Mouse (Mus musculus) gastrocnemius, adult 18-20 months (tissue): ENCODE results near the gene Elmo1. TPM values are rescaled to one million over a fixed set of nuclear protein-coding genes. Genes with fewer than 3 reads are reported as not detected.

Experiments used
- DNase-seq: peaks from one replicate; pipeline ENCODE4 v3.0.0; 2021; ENCODE audit warnings: low spot score
- total RNA-seq, 2 experiments: library from RNA; stranded (reverse); gene quantifications; 2 replicates each; pipeline ENCODE4 v1.2.3; 2021

The Elmo1 gene
- total RNA-seq, 2 experiments from 2014 or later = 2.0 to 2.7 TPM

DNA sequence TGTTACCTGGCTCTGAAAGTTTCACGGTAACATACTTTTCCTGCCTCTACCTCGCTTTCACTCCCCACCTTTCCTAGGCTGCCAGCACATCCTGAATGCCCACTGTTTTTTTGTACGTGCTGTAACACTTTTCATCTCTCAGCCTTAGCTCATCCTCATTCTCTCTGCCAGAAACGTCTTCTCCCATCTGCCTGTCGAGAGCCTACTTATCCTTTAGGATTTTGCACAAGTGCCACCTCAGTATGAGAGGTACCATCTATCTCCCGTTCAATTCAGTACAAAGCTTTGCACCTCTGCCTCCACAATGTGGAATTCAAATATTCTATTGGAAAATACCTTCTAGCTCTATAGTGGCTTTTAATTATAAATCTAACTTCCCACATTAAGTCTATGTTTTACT, 369.7 kb downstream of the Elmo1 start:
- no peak for DNase-seq

DNA sequence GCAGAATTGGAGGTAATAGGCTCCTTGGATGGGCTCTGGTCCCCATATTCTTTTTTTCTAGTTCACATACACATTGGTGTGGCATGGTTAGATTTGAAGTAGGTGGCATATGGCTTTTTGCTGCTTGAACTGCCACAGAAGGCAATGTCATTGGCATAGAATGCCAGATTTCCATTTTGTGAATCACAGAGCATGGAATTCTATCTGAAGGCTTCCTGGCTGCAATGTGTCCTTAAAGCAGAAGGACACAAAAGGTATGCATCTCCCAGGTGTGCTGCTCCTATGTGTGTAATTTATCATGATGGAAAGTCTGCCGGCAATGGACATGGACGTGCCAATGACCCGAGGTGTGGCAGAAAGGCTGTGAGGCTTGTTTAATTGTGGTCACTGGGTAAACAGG, 371.2 kb downstream of the Elmo1 start:
- no peak for DNase-seq

DNA sequence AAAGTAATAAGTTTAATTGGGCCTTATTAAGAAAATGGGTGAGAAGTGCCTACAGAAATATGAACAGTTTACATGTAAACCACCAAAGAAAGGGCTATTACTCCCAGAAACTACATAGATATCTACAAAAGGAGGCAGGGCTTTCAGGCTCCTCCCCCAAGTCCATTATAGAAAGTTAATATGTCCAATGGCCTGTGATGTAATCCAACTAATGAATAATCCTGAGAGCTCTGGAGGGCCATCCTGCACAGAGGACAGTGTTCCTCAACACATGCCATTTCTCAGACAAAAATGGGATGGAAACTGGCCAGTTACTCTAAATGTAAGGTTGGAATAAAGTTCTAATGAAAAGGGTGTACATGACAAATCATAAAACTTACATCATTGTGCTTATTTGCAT, 373.8 kb downstream of the Elmo1 start:
- no peak for DNase-seq

DNA sequence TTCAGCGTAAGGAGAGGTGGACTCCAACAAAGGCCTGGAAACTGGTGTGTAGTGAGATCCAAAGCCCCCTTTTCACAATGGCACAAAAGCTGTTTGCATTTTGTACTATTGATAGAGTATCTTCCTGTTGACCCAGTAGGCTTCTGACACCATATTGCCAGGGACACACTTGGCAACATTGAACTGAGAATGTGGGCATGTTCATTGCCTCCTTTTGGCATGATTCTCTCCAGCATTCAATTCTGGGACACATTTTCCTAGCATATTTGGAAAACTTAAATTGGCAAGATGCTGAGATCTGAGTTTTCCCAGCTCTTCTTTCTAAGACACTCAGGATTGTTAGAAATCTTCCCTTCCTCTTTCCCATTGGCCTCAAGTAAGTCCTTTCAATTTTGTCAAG, 377.0 kb downstream of the Elmo1 start:
- no peak for DNase-seq

DNA sequence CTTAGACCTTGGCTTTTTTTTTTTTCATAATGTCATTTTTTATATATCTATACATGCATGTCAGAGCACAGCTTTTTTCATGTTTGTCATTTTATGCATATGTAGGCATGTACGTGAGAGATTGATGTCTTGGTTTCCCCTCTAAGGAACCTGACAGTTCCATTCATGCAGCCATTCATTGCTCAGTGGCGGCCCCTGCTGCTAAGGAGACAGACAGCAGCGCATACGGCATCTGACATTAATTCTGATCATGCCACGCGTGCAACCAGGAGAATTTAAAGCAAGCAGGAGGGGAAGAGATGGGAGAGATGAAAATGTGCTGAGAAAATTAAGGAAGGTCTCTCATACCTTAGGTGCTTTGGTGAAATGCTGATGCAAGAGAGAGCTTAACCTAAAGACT, 381.3 kb downstream of the Elmo1 start:
- DNase-seq = peak; percentile 57

DNA sequence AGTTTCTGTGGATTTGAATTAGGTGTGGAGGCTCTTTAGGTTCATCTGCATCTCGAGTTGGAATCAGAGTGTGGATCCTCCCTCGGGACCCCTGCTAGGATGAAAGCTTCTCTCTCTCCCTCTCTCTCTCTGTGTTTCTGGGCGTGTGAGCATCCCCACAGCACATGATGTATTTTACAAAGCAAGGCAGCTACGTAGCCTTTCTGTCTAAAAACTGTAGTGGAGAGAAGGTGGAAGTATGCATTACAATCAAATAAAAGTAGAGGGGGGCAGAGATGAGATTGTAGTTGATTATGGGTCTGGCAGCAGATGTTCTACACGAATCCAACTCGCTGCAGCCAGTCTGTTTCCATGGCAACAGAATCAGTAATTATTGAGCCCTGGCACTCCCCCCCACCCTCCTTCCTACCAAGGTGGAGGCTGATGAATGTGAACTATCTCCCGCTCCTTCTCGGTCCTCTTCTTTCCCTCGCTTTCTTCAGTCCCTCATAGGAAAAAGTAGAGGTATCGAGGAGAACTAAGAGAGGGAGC, 382.0 kb downstream of the Elmo1 start:
- no peak for DNase-seq

DNA sequence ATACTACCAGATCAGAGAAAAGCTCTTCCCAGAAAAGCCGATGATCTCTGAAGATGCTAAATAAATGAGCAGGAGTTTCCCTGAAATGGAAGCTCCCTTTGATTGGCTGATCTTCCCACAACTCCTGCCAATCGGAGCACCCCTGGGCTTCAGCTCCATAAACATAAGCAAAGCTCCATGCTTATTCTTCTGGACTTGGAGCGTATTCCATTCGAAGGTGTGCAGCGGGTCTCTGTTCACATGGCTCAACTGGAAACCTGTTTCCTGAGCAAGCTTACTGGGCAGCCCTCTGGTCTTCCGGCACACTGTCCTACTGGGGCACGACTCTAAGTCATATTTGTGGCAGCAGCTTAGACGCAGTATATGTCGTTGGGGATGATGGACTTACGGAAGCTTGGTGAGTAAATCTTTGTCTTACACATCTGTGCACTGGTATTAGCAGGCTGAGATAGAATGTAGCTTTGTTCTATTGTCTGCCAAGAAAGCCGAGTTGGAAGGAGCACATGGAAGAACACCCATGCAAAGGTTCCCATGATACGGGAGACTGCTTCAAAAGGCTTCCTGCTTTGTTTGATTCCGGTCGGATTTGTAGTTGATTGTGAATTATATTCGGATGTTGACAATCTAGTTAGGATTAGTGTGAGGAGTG, 382.6 kb downstream of the Elmo1 start:
- no peak for DNase-seq

DNA sequence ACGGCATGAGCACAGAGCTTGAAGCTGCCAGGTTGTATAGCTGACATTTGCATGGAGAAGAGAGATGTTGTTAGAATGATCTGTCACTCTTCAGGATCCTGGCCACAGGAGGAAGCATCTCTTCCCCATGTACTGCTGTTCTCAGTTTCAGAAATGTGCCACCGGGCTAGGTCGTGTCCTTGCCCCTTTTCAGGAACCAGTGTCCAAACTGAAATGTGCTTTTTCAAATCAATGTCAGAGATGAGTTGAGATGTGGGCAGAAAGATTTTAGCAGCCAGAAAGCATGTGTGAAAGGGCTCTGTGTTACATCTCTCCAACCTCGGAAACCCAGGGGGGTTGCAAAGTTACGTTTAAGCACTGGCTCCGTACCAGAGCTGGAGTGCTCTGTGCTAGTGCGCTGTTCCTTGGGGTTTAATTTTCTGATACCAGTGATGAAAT, 383.3 kb downstream of the Elmo1 start:
- DNase-seq = peak; percentile 7

DNA sequence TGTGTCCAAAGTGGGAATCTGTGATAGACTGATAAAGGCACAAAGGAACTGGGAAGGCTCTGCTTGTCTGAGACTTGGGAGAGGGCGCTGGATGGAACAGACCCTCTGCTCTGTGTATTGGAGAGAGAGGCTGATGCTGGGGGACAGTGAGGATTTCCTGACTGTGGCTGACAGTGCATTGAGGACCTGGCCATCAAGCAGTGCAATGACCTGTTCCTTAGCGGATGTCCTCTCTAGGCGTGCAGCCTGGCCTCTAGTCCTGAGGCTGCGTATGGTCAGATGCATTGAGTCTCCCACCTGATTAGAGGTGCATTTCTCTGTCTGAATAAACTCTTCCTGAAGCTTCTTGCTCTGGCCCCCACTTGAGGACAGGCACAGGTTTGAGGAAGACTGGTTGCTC, 384.2 kb downstream of the Elmo1 start:
- DNase-seq = no peak

DNA sequence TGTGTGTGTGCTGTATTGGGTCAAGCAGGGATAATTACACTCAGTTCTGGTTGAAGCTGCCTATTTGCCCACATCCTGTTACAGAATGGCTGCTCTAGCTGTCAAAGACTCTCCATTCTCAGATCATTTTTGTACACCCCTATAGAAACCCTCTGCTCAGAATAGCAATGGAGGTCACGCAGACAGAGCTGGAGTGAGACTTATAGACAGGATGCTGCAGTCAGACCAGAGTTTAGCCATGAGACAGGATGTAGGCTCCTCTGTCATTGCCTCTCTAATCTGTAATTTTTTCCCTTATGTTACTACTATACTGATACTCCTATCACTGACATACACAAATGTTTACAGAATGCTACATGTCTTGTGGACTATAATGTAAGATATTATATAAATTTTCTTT, 391.4 kb downstream of the Elmo1 start:
- no peak for DNase-seq

DNA sequence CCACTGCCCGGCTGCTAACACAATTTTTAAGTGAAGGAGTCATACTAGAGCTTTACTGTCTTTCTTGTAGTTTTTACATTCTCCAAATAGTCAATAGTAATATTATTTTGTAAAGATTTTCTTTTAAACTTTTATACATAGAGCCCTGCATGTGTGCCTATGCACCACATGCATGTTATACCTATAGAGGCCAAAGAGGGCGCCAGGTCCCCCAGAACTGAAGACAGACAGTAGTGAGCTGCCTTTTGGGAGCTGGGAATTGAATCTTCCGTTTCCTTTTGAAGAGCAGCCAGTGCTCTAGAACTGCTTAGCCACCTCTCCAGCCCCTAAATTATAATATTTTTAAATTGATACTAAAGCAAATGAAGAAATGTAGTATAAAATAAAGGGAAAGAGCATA, 398.7 kb downstream of the Elmo1 start:
- DNase-seq = no peak

DNA sequence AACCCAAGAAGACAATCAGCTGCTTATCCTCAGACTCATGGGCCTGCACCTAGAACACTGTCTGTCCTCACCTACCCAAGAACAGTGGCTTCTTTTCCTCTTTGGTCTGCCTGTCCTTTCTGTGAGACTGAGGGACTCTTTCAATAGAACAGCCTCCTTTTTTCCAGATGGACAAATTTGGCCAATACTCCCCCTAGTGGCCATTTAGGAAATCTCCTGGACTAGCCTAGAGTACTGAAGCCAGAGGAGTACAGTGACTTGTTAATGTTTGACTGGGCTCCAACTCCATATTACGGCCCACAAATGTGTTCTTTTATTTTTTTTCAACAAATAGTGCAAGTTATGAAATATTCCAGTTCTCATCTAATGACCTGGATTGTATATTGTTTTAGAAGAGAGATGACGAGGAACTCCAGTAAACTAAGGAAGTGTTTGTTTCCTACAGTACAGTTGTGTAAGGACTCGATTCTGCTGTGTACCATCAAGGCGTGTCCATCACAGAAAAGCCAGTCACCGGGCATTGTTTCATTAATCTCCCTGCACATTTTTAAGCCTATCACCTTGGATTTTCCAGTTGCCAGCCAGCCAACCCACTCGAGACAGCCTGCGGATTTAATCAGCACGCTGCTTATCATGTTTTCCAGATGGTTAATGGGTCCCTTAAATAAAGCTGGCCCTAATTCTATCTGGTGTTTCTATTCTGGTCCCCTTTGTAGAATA, 399.5 kb downstream of the Elmo1 start:
- peak; percentile 31 for DNase-seq

DNA sequence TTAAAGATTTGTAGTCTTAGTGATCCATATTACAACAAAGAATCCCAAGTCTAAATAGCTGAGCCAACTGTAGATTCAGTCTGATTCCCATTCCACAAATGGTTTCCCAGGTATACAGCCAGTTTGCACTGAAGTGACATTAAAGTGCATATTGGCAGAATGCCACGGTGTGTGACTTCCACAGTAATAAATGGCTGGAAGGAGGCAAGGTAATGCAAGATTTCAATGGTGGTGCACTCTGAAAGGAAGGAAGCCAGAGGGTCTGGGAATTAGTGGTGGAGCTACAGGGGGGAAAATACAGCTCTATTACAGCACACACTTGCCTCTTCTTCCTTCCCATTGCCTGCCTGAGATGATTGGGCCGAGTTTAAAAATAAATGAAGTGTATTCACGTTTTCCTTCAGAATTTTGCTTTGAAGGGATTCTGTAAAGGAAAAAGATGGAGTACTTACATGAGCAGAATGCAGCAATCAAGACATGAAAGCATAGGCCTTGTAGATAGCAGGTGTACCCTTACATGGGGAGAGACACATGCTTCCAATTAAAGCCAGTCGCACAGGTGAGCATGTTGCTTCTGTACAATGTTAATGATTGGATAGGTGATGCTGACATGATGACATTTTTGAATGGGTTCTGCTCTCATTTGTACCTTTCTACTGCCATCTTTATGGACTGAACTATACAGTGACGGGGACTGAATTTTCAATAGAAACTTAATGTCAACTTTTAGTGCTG, 400.6 kb downstream of the Elmo1 start:
- DNase-seq = no peak

DNA sequence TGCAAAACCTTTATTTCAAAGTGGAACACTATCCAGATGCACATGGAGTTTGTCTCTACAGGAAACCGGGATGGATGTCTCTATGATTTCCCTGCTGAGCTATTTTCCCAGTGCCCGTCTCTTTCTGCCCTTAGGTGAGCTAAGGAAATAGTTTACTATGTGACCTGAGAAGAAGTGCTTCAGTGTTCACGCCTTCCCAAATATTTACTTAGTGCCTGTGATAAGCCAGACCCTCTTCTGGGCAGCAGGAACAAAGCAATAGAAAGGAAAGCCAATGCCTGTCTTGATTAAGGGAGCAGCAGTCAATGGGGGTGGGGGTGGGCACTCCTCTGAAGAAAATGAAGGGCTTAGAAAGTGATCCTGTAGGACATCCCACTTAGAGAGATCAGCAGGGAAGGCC, 401.3 kb downstream of the Elmo1 start:
- no peak for DNase-seq

DNA sequence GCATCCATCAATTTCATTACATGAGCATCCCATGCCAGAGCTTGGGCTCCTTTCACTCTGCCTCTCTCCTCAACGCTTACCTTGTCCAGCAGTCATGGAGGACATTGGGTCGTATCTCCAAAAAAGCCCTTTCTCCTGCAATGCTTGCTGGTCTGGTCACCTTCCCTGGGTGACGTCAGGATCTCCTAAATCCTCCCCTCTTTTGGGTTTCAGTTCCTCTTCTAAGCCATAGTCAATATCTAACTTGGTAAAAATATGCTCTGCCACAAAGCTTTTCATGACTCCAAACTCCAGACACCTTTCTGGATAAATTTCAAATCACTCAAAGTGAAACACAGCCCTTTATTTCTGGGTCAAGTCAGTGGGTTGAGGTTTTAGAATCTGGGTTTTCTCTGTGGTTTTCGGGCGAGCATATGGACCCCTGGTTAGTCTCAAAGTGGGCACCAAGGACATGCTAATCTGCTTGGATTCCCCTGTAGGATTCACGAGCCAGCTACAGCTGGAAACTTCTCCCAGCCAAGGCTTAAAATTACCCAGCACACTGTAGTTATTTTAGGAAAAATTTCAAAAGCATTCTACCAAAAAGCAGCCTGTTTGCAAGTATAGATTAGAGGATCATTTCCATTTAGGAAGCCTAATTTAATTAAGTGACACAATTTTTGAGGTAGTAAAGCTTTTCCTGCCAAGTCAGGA, 403.8 kb downstream of the Elmo1 start:
- DNase-seq = no peak

DNA sequence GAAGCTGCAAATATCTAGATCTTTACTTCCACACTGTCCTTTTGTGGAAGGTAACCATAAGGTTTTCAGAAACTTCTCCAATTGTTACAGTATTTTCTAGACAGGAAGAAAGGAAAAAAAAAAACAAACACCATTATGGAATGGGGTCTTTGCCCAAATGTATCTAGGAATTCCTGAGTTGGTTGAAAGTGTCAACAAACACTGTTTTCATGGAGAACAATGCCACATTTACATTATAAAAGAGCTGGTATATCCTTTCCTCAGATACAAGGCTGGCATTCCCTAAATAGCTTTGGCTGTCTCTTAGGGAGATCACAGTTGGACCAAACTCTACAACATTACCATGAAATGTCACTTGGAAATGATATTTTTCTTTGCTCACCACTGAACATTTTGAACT, 411.5 kb downstream of the Elmo1 start:
- DNase-seq = no peak

DNA sequence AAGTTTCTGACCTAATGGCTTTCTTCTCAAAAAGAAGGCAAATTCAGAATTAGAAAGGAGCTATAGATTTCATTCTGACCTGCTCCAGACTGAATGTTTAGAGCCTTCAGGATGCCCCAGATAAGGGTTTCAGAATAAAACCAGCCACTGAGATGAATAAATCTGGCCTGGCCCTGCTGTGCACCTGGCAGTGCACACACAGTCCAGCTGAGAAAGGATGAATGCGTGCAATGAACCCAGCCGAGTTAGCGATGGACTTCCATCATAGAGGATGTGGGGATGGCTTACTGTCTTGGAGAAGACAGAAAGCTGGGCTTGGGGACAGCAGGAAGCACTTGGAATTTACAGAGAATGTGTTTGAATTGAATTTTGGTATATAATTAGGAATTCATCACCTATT, 413.0 kb downstream of the Elmo1 start:
- no peak for DNase-seq

DNA sequence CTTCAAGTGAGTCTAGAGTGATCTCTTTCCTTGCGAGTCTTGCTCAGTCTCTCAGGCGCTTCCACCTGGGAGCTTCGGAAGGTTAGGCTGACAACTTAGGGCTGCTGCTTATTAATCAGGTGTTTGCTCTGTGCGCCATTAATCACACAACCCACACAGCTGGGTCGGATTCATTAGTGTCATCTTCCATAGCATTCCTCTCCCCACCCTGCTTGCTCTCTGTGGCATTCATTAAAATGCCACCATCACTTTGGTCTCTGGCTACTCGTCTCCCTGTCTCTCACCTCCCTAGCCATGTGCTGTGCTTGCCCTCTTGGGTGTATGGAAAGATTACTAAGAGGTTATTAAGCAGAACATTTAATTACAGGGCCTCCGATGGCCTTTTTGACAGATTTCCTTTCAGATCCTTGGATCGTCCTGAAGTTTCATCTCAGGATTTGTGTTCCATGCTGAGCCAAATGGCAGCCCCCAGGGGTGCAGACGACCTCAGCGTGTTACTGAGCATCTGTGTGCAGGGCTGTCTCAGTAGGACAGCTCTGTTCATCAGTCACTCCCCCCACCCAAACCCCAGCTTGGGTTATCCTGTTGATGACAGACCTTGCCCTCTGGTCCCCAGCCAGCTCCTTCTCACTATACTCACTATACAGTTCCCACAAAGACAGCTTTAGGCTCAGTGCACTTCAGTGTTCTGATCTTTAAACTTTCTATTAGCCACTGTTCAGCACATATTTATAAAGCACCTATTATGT, 417.2 kb downstream of the Elmo1 start:
- no peak for DNase-seq

DNA sequence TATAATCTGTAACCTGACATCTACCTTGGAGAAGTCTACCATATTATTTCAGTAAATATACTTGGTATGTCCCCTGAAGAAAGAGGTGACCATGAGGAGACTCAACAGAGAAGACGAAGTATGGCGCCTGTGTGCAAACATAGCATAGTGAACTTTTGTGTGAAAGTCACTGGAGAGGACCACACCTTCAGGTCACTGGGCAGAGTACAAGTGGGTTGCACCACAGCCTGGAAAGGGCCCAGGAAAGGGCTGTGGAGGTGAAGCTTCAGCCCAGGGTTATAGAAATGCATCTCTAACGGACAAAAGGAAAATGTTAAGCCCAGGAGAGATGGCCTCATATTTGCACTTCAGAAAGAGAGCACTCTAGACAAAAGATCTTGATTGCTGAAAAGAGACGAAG, 420.6 kb downstream of the Elmo1 start:
- no peak for DNase-seq

DNA sequence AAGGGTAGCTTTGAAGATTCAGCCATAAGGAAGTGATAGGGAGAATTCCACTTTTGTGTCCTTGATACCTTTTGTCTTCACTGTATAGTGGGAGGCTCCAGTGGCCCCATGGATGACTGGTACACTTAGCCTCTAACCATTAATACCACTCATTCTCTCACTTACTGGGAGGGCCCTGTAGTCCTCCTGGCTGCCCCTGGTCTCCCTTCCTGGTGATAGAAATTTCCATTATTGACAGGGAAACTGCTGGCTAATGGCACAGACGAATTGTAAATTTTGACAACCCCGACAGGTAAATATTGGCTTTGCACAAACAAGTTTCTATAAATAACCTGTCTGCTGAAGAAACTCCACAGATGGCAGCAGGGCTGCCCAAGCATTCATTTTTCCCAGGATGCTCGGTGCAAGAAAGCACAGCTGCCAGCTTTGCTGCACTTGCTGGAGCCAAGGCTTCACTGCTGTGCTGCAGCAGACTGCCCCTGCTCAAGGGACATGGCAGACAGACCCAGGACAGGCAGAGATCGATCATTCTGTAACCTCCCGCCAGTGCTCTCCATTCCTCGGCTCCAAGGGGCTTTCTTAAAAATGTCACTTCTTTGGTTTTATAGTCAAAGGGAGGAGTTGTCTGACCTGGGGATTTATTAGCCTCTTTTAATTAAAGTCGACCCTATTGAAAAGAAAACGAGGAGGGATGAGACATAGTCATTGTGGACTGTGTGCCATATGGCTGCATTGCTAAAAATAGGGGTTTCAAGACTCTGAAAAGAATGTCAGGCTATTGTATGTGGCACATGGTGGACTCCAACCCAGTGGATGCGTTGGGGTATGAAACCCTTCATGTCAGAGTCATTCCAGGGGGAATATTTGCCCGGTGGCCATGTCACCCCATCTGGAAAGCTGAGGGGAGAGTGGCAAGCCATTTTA, 422.2 kb downstream of the Elmo1 start:
- DNase-seq = no peak
